Mouse (Mus musculus) adrenal gland, adult 18-20 months (tissue): ENCODE measurements at regions not wholly inside any gene's neighbourhood (a gene's known extent, or its start where the extent isn't known, plus 50 kb on each side); places are given as distances from the start of the nearest gene placed in this dataset.

Experiments
- DNase-seq, 2 experiments: peaks; one replicate each; pipeline ENCODE4 v3.0.0; 2021 to 2022; ENCODE audit warnings: low spot score in 2 of 2

- DNase-seq: no peak
Observed at GRCm38 (mm10) chr4:140402319-140402718, 155.7 kb upstream of the Igsf21 start.

- DNase-seq: no peak
Observed at GRCm38 (mm10) chr4:140401632-140402031, 155.0 kb upstream of the Igsf21 start.

- no peak for DNase-seq
Observed at GRCm38 (mm10) chr4:140396548-140396947, 150.0 kb upstream of the Igsf21 start.

GRCm38 (mm10) chr4:140392290-140392689 is 145.7 kb upstream of the Igsf21 start:
- DNase-seq: no peak

GRCm38 (mm10) chr4:140390684-140391234 is 144.2 kb upstream of the Igsf21 start:
- DNase-seq: no peak

- no peak for DNase-seq
Observed at GRCm38 (mm10) chr4:140385686-140386085, 139.1 kb upstream of the Igsf21 start.

- DNase-seq: no peak
Observed at GRCm38 (mm10) chr4:140385226-140385625, 138.6 kb upstream of the Igsf21 start.

GRCm38 (mm10) chr4:140383596-140383995 is 137.0 kb upstream of the Igsf21 start:
- no peak for DNase-seq

- no peak for DNase-seq
Observed at GRCm38 (mm10) chr4:140380733-140381132, 134.1 kb upstream of the Igsf21 start.

- DNase-seq: no peak
Observed at GRCm38 (mm10) chr4:140377941-140378340, 131.4 kb upstream of the Igsf21 start.

- no peak for DNase-seq
Observed at GRCm38 (mm10) chr4:140372586-140373325, 126.2 kb upstream of the Igsf21 start.

- no peak for DNase-seq
Observed at GRCm38 (mm10) chr4:140371426-140372213, 125.0 kb upstream of the Igsf21 start.

GRCm38 (mm10) chr4:140366975-140367680 is 120.5 kb upstream of the Igsf21 start:
- DNase-seq: no peak

GRCm38 (mm10) chr4:140358846-140359245 is 112.3 kb upstream of the Igsf21 start:
- DNase-seq: no peak

- DNase-seq: peak; percentile 75 to 80
Observed at GRCm38 (mm10) chr4:140358103-140358502, 111.5 kb upstream of the Igsf21 start.

GRCm38 (mm10) chr4:140355144-140355550 is 108.6 kb upstream of the Igsf21 start:
- DNase-seq: no peak

GRCm38 (mm10) chr4:140348802-140349201 is 102.2 kb upstream of the Igsf21 start:
- no peak for DNase-seq

- DNase-seq: no peak
Observed at GRCm38 (mm10) chr4:140330138-140330537, 83.6 kb upstream of the Igsf21 start.

- DNase-seq: no peak
Observed at GRCm38 (mm10) chr4:140326706-140327440, 80.3 kb upstream of the Igsf21 start.

- DNase-seq: no peak
Observed at GRCm38 (mm10) chr4:140325677-140326052, 79.1 kb upstream of the Igsf21 start.
